Mouse (Mus musculus) heart, postnatal 25 days (tissue): ENCODE data around the gene Tubgcp4. TPM values are rescaled to one million over a fixed set of nuclear protein-coding genes. Genes with fewer than 3 reads are reported as not detected.

Experiments used
- DNase-seq: peaks from one replicate; pipeline ENCODE4 v3.0.0; 2022; ENCODE audit warnings: low spot score
- intact Hi-C: fragments of 180-260 bp; cut with DNase I; formaldehyde crosslinking; loops from one replicate; pipeline ENCODE4 v1.15.1; 2025
- total RNA-seq, 2 experiments: library from RNA; stranded (reverse); gene quantifications; 2 replicates each; pipeline ENCODE4 v1.2.3; 2021

Tubgcp4 gene
- total RNA-seq, 2 experiments from 2014 or later, result 11.4 to 17.6 TPM

DNA sequence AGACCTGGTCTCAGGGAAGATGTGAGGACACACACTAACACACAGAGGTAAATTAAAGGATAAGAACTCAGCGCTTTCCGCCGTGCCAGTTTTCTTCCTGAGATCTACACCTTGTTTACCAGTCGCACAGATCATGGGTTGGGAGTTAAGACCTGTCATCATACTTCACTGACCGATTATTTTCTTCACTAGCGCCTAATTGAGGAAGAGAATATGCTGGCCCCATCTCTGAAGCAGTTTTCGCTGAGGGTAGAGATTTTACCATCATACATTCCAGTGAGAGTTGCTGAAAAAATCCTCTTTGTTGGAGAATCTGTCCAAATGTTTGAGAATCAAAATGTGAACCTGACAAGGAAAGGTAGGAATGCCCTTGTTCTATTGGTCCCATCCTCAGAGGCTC lies 13.7 kb downstream of the Tubgcp4 start:
- intact Hi-C loops, result no loop called here
- DNase-seq, result no peak

DNA sequence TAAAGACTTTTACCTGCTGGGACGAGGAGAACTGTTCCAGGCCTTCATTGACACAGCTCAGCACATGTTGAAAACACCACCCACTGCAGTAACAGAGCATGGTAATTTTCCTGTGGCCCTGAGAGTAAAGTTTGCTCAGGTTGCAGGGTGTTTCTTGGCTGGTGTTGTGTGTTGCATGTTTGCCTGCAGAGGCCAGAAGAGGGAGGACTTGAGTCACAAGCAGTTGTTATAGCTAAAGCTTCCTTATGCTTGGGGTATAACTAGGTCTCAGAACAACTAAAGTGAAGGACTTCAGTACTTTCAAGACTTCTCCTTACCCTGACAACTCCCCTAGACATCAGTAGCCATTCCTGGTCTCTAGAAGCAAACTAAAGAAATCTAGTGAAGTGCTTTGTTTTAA lies 18.1 kb downstream of the Tubgcp4 start:
- DNase-seq, result no peak
- intact Hi-C loops, result no loop called here

DNA sequence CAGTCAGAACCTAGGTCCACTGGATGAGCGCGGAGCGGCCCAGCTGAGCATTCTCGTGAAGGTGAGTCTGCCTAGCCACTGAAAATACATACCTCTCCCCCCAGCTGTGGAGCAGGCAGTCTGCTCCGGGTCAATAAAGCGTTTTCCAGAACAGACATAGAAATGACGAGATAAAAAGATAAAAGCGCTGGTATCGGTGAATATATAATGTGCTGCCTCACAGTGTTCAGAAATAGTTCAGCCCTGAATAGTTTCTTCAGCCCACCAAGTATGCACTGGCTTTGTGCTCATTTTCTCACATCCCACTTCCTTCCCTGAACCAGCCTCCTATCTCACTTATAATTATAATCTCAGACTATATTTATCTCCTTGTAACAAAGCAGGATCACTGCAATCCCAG lies 25.0 kb downstream of the Tubgcp4 start:
- intact Hi-C loops, result no loop called here
- no peak for DNase-seq

DNA sequence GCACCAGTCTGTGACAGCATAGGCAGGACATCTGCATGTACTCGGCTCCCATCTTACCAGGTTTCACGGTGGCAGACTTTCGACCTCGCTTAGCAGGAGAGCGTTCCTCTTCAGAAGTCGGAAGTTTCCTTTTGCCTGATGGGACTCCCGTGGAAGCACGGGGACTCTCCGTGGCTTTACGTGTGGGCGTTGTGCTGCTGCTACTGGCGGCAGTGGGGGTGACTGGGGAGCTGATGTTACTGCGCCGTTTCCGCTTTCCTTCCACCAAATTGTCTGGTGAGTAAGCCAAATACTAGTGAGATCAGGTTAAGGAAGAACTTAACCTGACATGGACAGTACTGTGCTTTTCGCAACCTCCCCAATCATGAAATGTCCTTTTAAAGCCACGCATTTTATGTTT lies 33.8 kb downstream of the Tubgcp4 start:
- intact Hi-C loops, result no loop called here
- no peak for DNase-seq

DNA sequence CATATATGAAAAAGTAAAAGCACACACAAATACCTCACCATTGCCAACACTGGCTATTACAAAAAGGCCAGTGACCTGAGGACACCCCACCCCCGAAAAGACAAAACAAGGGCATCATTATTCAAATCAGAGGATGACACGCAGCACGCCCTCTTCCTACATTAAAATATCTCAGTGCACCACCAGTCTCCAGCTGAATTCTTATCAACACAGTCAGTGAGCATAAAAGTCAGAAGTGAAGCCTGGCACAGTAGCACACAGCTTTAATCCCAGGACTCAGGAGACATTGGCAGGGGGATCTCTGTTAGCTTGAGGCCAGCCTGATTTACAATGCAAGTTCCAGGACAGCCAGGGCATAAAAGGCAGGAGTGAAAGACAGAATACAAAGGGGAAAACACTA lies 36.1 kb downstream of the Tubgcp4 start:
- no peak for DNase-seq
- intact Hi-C loops, result no loop called here

DNA sequence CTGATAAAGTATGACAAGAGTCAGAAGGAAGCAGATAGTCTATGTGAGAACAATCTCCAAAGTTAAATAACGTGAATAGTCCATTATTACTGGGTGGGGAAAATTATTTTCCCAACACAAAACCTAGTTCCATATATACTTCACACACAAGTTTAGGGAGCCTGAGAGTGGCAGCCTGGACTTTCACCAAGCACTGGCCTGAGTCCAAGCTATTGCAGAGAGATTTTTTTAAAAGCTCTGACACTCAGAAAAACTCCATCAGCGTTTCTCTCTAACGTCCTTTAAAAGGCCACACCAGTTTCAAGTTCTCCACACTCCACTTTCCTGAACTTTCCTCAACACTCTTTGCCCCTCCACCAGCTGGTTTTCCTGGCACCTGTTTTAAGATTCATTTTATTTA lies 44.0 kb downstream of the Tubgcp4 start:
- DNase-seq, result no peak
- intact Hi-C loops, result no loop called here

DNA sequence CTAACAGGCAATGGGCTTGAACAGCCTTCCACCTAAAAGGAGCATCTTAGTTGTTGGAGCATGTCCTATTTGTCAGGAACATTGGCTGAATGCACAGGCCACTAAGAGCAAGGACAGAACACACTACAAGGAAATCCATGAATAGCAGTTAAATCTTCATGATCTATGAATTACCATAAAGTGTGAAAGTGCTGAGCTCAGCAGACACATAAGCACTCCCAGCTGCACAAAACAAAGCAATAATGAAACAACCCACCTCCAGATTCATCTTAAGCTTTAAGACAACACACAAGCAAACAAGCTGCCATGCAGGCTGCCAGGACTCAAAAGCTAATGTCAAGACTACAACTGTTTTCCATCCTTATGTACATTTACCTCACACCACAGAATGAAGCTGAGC lies 48.7 kb downstream of the Tubgcp4 start:
- DNase-seq, result no peak
- intact Hi-C loops, result no loop called here

DNA sequence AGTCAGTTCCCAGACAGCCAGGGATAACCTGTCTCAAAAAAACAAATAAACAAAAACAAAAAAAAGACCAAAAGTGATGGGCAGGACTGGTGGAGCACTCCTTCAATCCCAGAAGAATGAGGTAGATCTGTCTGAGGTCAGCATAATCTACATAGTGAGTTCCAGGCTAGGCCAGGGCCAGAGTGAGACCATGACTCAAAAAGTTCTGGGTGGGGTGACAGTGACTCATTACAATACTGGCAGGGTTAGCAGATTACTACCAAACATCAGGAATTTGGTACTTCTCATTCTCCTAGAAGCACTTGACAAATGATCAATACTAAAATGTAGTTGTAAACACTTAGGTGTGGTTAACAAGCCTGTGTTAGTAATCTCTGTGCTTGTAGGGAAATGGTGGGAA lies 49.5 kb downstream of the Tubgcp4 start:
- intact Hi-C loops, result no loop called here
- no peak for DNase-seq

DNA sequence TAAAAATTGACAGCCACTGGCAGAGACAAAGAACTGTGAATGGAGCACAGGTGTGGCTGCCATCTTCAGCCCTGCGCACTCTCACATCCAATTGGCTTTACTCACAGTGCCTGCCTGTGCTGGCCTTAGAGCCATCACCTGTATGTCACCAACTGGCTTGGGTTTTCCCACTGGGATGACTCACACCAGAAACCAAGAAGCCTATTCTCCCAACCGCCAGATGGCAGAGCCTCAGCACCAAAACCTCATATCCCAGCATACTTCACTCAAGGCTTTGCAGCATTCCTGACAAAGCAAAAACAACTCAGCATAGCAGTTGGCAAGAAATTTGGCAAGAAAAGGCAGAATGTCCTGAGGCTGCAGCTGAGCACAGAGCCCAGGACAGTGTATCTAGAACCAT lies 52.6 kb downstream of the Tubgcp4 start:
- DNase-seq, result no peak
- intact Hi-C loops, result no loop called here

DNA sequence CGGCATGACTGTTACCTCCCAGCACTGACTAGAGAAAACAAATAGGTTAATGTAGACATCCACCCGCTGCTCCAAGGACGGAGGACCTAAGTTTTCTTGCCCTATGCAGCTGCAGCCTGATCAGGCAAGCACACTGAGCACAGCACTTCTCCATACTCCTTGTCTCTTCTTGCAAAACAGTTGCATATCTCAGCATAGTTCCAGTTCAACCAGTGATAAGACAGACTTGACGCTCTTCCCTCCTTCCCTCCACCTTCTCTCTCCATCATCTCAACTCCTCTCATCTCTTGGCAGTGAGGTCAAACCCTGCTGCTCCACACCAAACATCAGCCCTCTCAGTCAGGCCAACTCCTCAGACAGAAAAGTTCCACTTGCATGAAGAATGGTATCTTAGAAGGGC lies 57.7 kb downstream of the Tubgcp4 start:
- no peak for DNase-seq
- intact Hi-C loops, result no loop called here

DNA sequence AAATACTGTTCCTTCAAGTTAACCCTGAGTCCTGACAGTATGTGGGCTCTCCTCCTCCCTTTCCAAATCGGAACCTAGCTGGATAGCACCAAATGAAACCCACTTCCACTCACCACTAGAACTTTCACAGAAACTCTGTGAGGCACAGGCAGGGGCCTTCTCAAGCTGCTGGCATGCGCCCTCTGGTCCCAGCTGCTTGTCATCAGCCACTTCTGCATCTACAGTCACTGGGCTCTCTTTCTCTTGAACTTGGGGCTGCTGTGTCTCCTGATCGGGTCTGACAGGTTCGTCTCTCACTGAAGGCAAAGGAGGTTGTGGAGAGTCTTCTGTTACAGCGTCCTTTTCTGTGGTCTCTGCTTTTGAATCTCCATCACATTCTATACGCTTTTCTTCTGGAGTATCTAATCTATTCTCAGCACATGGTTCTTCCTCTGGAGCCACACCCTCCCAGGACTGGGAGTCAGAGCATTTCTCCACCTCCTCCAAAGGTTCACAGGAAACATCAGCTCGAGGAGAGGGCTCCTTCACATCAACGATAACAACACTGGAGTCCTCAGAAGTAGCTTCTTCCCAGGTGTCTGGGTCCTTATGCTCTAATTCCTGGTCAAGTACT lies 65.1 kb downstream of the Tubgcp4 start:
- intact Hi-C loops, result no loop called here
- DNase-seq, result no peak

DNA sequence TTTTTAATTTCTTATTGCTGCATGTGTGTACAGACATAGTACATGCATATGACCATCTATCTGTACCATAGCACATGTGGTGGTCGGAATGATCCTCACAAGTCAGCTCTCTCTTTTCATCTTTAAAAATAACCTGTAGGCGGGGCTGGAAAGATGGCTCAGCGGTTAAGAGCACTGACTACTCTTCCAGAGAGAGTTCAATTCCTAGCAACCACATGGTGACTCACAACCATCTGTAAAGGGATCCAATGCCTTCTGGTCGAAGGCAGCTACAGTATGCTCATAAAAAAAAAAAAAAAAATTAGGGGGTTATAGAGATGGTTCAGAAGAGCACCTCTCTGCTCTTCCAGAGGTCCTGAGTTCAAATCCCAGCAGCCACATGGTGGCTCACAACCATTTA lies 69.0 kb downstream of the Tubgcp4 start:
- DNase-seq, result no peak
- intact Hi-C loops, result no loop called here

DNA sequence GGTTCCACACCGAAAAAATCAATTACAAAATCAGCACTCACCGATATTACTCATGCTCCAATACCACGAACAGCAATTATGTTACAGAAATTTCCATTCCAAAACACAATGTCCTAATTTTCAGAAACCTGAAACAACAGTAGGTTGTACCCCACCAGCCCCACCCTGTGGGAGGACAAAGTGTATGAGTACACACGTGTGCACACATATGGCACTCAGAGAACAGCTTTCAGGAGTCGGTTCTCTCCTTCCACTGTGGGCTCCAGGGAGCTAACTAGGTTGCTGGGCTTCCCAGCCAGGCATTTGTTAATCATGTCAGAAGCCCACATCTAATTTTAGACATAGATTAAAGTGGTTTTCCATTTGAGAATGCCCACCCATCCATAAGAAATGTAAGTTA lies 73.6 kb downstream of the Tubgcp4 start:
- no peak for DNase-seq
- intact Hi-C loops, result no loop called here

Other genes starting within 250 kb of the Tubgcp4 start
- gene Ubr1, start 199.9 kb upstream of the Tubgcp4 start, total RNA-seq, result 10 to 100 TPM; 21.6 to 22.1 TPM
- gene Tmem62, start 193.6 kb upstream of the Tubgcp4 start, total RNA-seq, result 1 to 10 TPM; 3.5 to 4.9 TPM
- gene Ccndbp1, start 162.3 kb upstream of the Tubgcp4 start, total RNA-seq, result 10 to 100 TPM; 27.9 to 33.7 TPM
- gene Epb42, start 133.6 kb upstream of the Tubgcp4 start, total RNA-seq, result under 1 TPM; 0.21 to 0.95 TPM
- not detected for gene Tgm5, start 84.8 kb upstream of the Tubgcp4 start, total RNA-seq
- gene Tgm7, start 60.9 kb upstream of the Tubgcp4 start, total RNA-seq, result not detected
- gene Adal, start 30.2 kb upstream of the Tubgcp4 start, total RNA-seq, result 1 to 10 TPM; 8.0 to 9.9 TPM
- gene Lcmt2, start 30.0 kb upstream of the Tubgcp4 start, total RNA-seq, result 1 to 10 TPM; 9.5 to 9.7 TPM
- gene Zscan29, start 471 bp downstream of the Tubgcp4 start, total RNA-seq, result 1 to 10 TPM; 6.6 to 8.2 TPM
- gene Trp53bp1, start 100.8 kb downstream of the Tubgcp4 start, total RNA-seq, result 10 to 100 TPM; 28.4 to 28.9 TPM
- 1 to 10 TPM; 4.5 to 5.1 TPM for gene Map1a, start 118.9 kb downstream of the Tubgcp4 start, total RNA-seq
- gene Ppip5k1, start 184.7 kb downstream of the Tubgcp4 start, total RNA-seq, result 10 to 100 TPM; 48.0 to 50.5 TPM
- 1 to 10 TPM; 1.3 to 2.4 TPM for gene Ckmt1, start 187.1 kb downstream of the Tubgcp4 start, total RNA-seq
- gene Strc, start 216.5 kb downstream of the Tubgcp4 start, total RNA-seq, result not detected
- gene Pdia3, start 243.1 kb downstream of the Tubgcp4 start, total RNA-seq, result 100 to 1,000 TPM; 146 to 167 TPM
- 1 to 10 TPM; 2.3 to 2.9 TPM for gene Catsper2, start 243.1 kb downstream of the Tubgcp4 start, total RNA-seq